ENCODE assay signal across 9 mouse cellular contexts in the genomic region with DNA sequence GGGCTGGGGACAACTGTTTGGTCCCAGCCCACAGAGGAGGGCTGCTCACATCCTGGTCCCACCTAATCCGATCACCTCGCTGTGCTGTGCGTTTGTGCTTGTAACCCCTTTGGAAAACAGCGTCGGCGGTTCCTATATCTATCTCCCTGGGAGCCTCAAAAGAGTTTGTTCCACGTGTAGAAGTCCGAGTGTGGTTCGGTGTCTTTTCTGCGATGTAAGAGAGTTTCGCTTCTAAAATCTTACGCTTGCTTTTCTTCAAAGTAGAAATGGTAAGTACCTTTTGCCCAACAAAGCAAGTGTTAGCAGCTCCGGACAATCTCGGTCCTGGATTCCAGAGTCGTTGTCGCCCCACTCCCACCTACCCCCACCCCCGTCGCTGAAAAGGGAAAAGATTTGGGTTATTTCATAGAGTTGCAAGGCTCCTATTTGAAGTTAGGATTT. TPM values are rescaled to one million over a fixed set of nuclear protein-coding genes. Genes with fewer than 3 reads are reported as not detected.
DNase-seq lines count a peak whose midpoint lies in the region; ATAC-seq lines count a peak whose summit lies in the region.
"Had no signal": no experiment of that assay in that cellular context is flagged by ENCODE, and none has a peak within 500 bp of the region (broad histone marks: within the 10 kb centered on the region; RNA-seq: fewer than 3 reads in every experiment).

No protein-coding gene starts in this region.

- H3K4me2 ChIP-seq in forebrain, embryonic 12.5 days, result peak overlapping the region; percentile 99
- H3K4me2 ChIP-seq in limb, embryonic 12.5 days, result peak overlapping the region; percentile 99

- H3K4me1 ChIP-seq in megakaryocyte, embryonic 14.5 days, result peaks cover 22% of the 10 kb centered on the region
- peaks cover 13% of the 10 kb centered on the region for H3K4me1 ChIP-seq in forebrain, embryonic 12.5 days
- H3K4me1 ChIP-seq in limb, embryonic 12.5 days (replicated peaks), result peaks cover 15% of the 10 kb centered on the region

- H3K27ac ChIP-seq in forebrain, embryonic 12.5 days, result no peak overlapping the region
- no peak overlapping the region for H3K27ac ChIP-seq in limb, embryonic 12.5 days

- H3K9me3 ChIP-seq in megakaryocyte, embryonic 14.5 days, result peaks cover 4% of the 10 kb centered on the region; the same call in 1 of the 2 replicates
- no peaks in the 10 kb centered on the region for H3K9me3 ChIP-seq in forebrain, embryonic 12.5 days
- no peaks in the 10 kb centered on the region for H3K9me3 ChIP-seq in limb, embryonic 12.5 days

- peaks cover 70% of the 10 kb centered on the region for H3K27me3 ChIP-seq in megakaryocyte, embryonic 14.5 days (replicated peaks)
- peaks cover 37% of the 10 kb centered on the region for H3K27me3 ChIP-seq in forebrain, embryonic 12.5 days
- peaks cover 57% of the 10 kb centered on the region for H3K27me3 ChIP-seq in limb, embryonic 12.5 days
- H3K27me3 ChIP-seq in splenic B cell, adult 2 months (ENCODE audit: control insufficient read depth, insufficient read depth, low read length, poor library complexity, severe bottlenecking), result peaks cover 2% of the 10 kb centered on the region; the same call in 1 of the 2 replicates

- DNase-seq in splenic B cell, adult 2 months (ENCODE audit: low read depth, low spot score), result peak; percentile 8
- DNase-seq in adrenal gland, adult (ENCODE audit: inconsistent age in 2 of 2, low spot score in 1 of 2), result no peak
- DNase-seq in cerebellum, adult 18-20 months, result no peak
- DNase-seq in layer of hippocampus, postnatal 25 days (ENCODE audit: extremely low spot score in 1 of 2, low spot score in 1 of 2), result no peak
- DNase-seq: right cerebral cortex, postnatal 14 days had no signal

- H3K9ac ChIP-seq in forebrain, embryonic 12.5 days, result peak overlapping the region; percentile 65
- peak overlapping the region; percentile 58; the same call in 1 of the 2 replicates for H3K9ac ChIP-seq in limb, embryonic 12.5 days (replicated peaks)

- H3K36me3 ChIP-seq in megakaryocyte, embryonic 14.5 days (replicated peaks; ENCODE audit: low read length), result no peaks in the 10 kb centered on the region
- H3K36me3 ChIP-seq in forebrain, embryonic 12.5 days (replicated peaks), result no peaks in the 10 kb centered on the region
- no peaks in the 10 kb centered on the region for H3K36me3 ChIP-seq in limb, embryonic 12.5 days
- no peaks in the 10 kb centered on the region for H3K36me3 ChIP-seq in splenic B cell, adult 2 months (ENCODE audit: control insufficient read depth, insufficient read depth, low read length, poor library complexity, severe bottlenecking)

- no peak for ATAC-seq in megakaryocyte, adult 5-6 weeks (ENCODE audit: poor library complexity, severe bottlenecking)
- ATAC-seq in forebrain, embryonic 12.5 days (ENCODE audit: low FRiP score), result no peak
- ATAC-seq in limb, embryonic 12.5 days (ENCODE audit: insufficient number of reproducible peaks, insufficient read depth, low FRiP score, low TSS enrichment, low read depth), result 0 out of 2 replicates have a peak, but pooled peaks have one; percentile 22

- peak overlapping the region; percentile 94 for H3K4me3 ChIP-seq in megakaryocyte, embryonic 14.5 days (replicated peaks)
- H3K4me3 ChIP-seq in forebrain, embryonic 12.5 days (replicated peaks), result peak overlapping the region; percentile 69
- peak overlapping the region; percentile 63 for H3K4me3 ChIP-seq in limb, embryonic 12.5 days (replicated peaks)

- WGBS in forebrain, embryonic 12.5 days, result 2% methylated on average over 18 of the region's 18 CpGs
- WGBS in limb, embryonic 12.5 days, result 3% methylated on average over 18 of the region's 18 CpGs

RNA-seq across cellular contexts. Expression of a gene that starts 0.9 kb away (rescaled TPM):
- 3.1 TPM in 1 of 2 replicates, not detected in the other for polyA plus RNA-seq in megakaryocyte, embryonic 14.5 days (2012; ENCODE audit: insufficient read depth, low replicate concordance)
- not detected in 2 replicates for total RNA-seq in megakaryocyte, adult 5-6 weeks (2015)
- total RNA-seq in megakaryocyte, adult 5-6 weeks (2017), result not detected in 2 replicates
- polyA plus RNA-seq in forebrain, embryonic 12.5 days (2016; fragmentation: Nextera tagmentation; extraction: Ambion mirVana), result 5.3 and 6.6 TPM in 2 replicates
- polyA plus RNA-seq in limb, embryonic 12.5 days (2016; fragmentation: Nextera tagmentation; extraction: Ambion mirVana), result 1.4 TPM in 2 replicates
- 1 to 10 TPM; 4.0 to 4.9 TPM for total RNA-seq in layer of hippocampus, postnatal 25 days (2021)
